15 mouse cellular contexts compared by ENCODE assay signal in genomic region chr2:180236500-180236899, GRCm38 (mm10). TPM values are rescaled to one million over a fixed set of nuclear protein-coding genes. Genes with fewer than 3 reads are reported as not detected.
A peak's percentile ranks its signal among the peaks of the same experiment; 100 is the strongest.
DNase-seq lines count a peak whose midpoint lies in the region; ATAC-seq lines count a peak whose summit lies in the region.
"Had no signal": no experiment of that assay in that cellular context is flagged by ENCODE, and none has a peak within 500 bp of the region (broad histone marks: within the 10 kb centered on the region; RNA-seq: fewer than 3 reads in every experiment).

No protein-coding gene starts in this region.

- no peak overlapping the region for H3K4me2 ChIP-seq in lung, embryonic 16.5 days (ENCODE audit: low read depth, low read length)
- H3K4me2 ChIP-seq in limb, embryonic 13.5 days (replicated peaks): no peak overlapping the region
- no peak overlapping the region for H3K4me2 ChIP-seq in stomach, embryonic 15.5 days
- H3K4me2 ChIP-seq in midbrain, embryonic 13.5 days (replicated peaks): no peak overlapping the region

- H3K9me3 ChIP-seq in lung, embryonic 16.5 days (ENCODE audit: control insufficient read depth, low read length): peaks cover 2% of the 10 kb centered on the region; the same call in 1 of the 2 replicates
- H3K9me3 ChIP-seq in embryonic facial prominence, embryonic 10.5 days: no peaks in the 10 kb centered on the region
- no peaks in the 10 kb centered on the region for H3K9me3 ChIP-seq in limb, embryonic 13.5 days
- no peaks in the 10 kb centered on the region for H3K9me3 ChIP-seq in stomach, embryonic 15.5 days
- no peaks in the 10 kb centered on the region for H3K9me3 ChIP-seq in midbrain, embryonic 13.5 days

- H3K36me3 ChIP-seq in lung, embryonic 16.5 days (ENCODE audit: control insufficient read depth, insufficient read depth, low read length): no peaks in the 10 kb centered on the region
- no peaks in the 10 kb centered on the region for H3K36me3 ChIP-seq in embryonic facial prominence, embryonic 10.5 days (replicated peaks)
- H3K36me3 ChIP-seq in limb, embryonic 13.5 days: no peaks in the 10 kb centered on the region
- no peaks in the 10 kb centered on the region for H3K36me3 ChIP-seq in stomach, embryonic 15.5 days
- no peaks in the 10 kb centered on the region for H3K36me3 ChIP-seq in midbrain, embryonic 13.5 days

- no peaks in the 10 kb centered on the region for H3K27me3 ChIP-seq in lung, embryonic 16.5 days (ENCODE audit: control insufficient read depth, insufficient read depth, low read depth, low read length)
- H3K27me3 ChIP-seq in embryonic facial prominence, embryonic 10.5 days (replicated peaks; ENCODE audit: low read depth, poor library complexity, severe bottlenecking): no peaks in the 10 kb centered on the region
- H3K27me3 ChIP-seq in limb, embryonic 13.5 days: no peaks in the 10 kb centered on the region
- H3K27me3 ChIP-seq in stomach, embryonic 15.5 days (replicated peaks): no peaks in the 10 kb centered on the region
- no peaks in the 10 kb centered on the region for H3K27me3 ChIP-seq in midbrain, embryonic 13.5 days

- no peak for DNase-seq in lung, postnatal 25 days (ENCODE audit: low spot score)
- no peak for DNase-seq in embryonic facial prominence, embryonic 10.5 days (ENCODE audit: low spot score)
- DNase-seq in thymus, postnatal 25 days: no peak
- no peak for DNase-seq in adipocyte (ENCODE audit: low spot score)
- DNase-seq: adrenal gland, postnatal 36 days; cerebellum, adult 8-10 months; gastrocnemius, postnatal 36 days; heart, postnatal 4 days; left cerebral cortex, postnatal 4 days; thymus, postnatal 36 days had no signal

- no peak overlapping the region for H3K4me3 ChIP-seq in lung, embryonic 16.5 days (ENCODE audit: low read length)
- H3K4me3 ChIP-seq in embryonic facial prominence, embryonic 10.5 days: no peak overlapping the region
- H3K4me3 ChIP-seq in limb, embryonic 13.5 days: no peak overlapping the region
- no peak overlapping the region for H3K4me3 ChIP-seq in stomach, embryonic 15.5 days (replicated peaks)
- no peak overlapping the region for H3K4me3 ChIP-seq in midbrain, embryonic 13.5 days (replicated peaks)

- no peak overlapping the region for H3K9ac ChIP-seq in lung, embryonic 16.5 days (ENCODE audit: low read length)
- no peak overlapping the region for H3K9ac ChIP-seq in limb, embryonic 13.5 days
- H3K9ac ChIP-seq in stomach, embryonic 15.5 days: no peak overlapping the region
- H3K9ac ChIP-seq in midbrain, embryonic 13.5 days (replicated peaks): no peak overlapping the region

- H3K27ac ChIP-seq in lung, embryonic 16.5 days (ENCODE audit: low read length): peak overlapping the region; percentile 98
- peak overlapping the region; percentile 59 for H3K27ac ChIP-seq in embryonic facial prominence, embryonic 10.5 days (replicated peaks)
- peak overlapping the region; percentile 77; the same call in 1 of the 2 replicates for H3K27ac ChIP-seq in limb, embryonic 13.5 days
- peak overlapping the region; percentile 89 for H3K27ac ChIP-seq in stomach, embryonic 15.5 days
- H3K27ac ChIP-seq in midbrain, embryonic 13.5 days: no peak overlapping the region

- peaks cover 40% of the 10 kb centered on the region for H3K4me1 ChIP-seq in lung, embryonic 16.5 days (replicated peaks; ENCODE audit: control insufficient read depth, insufficient read depth, low read length)
- peaks cover 33% of the 10 kb centered on the region for H3K4me1 ChIP-seq in embryonic facial prominence, embryonic 10.5 days
- peaks cover 26% of the 10 kb centered on the region for H3K4me1 ChIP-seq in limb, embryonic 13.5 days
- peaks cover 25% of the 10 kb centered on the region for H3K4me1 ChIP-seq in stomach, embryonic 15.5 days
- no peaks in the 10 kb centered on the region for H3K4me1 ChIP-seq in midbrain, embryonic 13.5 days (replicated peaks)

- ATAC-seq in lung, embryonic 16.5 days (ENCODE audit: low read depth): no peak
- ATAC-seq in limb, embryonic 13.5 days (ENCODE audit: low FRiP score, low read depth): peak; percentile 50; the same call in 1 of the 2 replicates
- ATAC-seq in stomach, embryonic 15.5 days (ENCODE audit: insufficient read depth, low FRiP score, low read depth): no peak
- ATAC-seq in midbrain, embryonic 13.5 days: no peak

- WGBS in lung, embryonic 16.5 days: 52% methylated on average over 3 of the region's 3 CpGs
- 51% methylated on average over 3 of the region's 3 CpGs for WGBS in embryonic facial prominence, embryonic 10.5 days
- 41% methylated on average over 3 of the region's 3 CpGs for WGBS in limb, embryonic 13.5 days
- WGBS in stomach, embryonic 15.5 days: 47% methylated on average over 2 of the region's 3 CpGs
- WGBS in midbrain, embryonic 13.5 days: 59% methylated on average over 2 of the region's 3 CpGs

RNA-seq across cellular contexts. Expression of gene Lama5, which starts 10.8 kb away (rescaled TPM):
- polyA plus RNA-seq in lung, embryonic 16.5 days (2015; fragmentation: Nextera tagmentation; extraction: Ambion mirVana): 102 and 112 TPM in 2 replicates
- 19.6 and 25.3 TPM in 2 replicates for polyA plus RNA-seq in embryonic facial prominence, embryonic 10.5 days (2016; fragmentation: Nextera tagmentation; extraction: Ambion mirVana)
- polyA plus RNA-seq in limb, embryonic 13.5 days (2015; fragmentation: Nextera tagmentation; extraction: Ambion mirVana): 15.6 and 15.8 TPM in 2 replicates
- polyA plus RNA-seq in stomach, embryonic 15.5 days (2015; fragmentation: Nextera tagmentation; extraction: Ambion mirVana): 45.6 and 47.5 TPM in 2 replicates
- 1.4 and 1.7 TPM in 2 replicates for polyA plus RNA-seq in midbrain, embryonic 13.5 days (2015; fragmentation: Nextera tagmentation; extraction: Ambion mirVana)

RNA-seq across cellular contexts. Expression of gene Rps21, which starts 20.7 kb away (rescaled TPM):
- polyA plus RNA-seq in lung, embryonic 16.5 days (2015; fragmentation: Nextera tagmentation; extraction: Ambion mirVana): 455 and 526 TPM in 2 replicates
- polyA plus RNA-seq in embryonic facial prominence, embryonic 10.5 days (2016; fragmentation: Nextera tagmentation; extraction: Ambion mirVana): 569 and 585 TPM in 2 replicates
- 572 and 605 TPM in 2 replicates for polyA plus RNA-seq in limb, embryonic 13.5 days (2015; fragmentation: Nextera tagmentation; extraction: Ambion mirVana)
- 516 and 531 TPM in 2 replicates for polyA plus RNA-seq in stomach, embryonic 15.5 days (2015; fragmentation: Nextera tagmentation; extraction: Ambion mirVana)
- polyA plus RNA-seq in midbrain, embryonic 13.5 days (2015; fragmentation: Nextera tagmentation; extraction: Ambion mirVana): 418 and 448 TPM in 2 replicates

RNA-seq across cellular contexts. Expression of gene Cables2, which starts 36.8 kb away (rescaled TPM):
- 6.3 and 8.4 TPM in 2 replicates for polyA plus RNA-seq in lung, embryonic 16.5 days (2015; fragmentation: Nextera tagmentation; extraction: Ambion mirVana)
- polyA plus RNA-seq in embryonic facial prominence, embryonic 10.5 days (2016; fragmentation: Nextera tagmentation; extraction: Ambion mirVana): 12.7 and 13.2 TPM in 2 replicates
- polyA plus RNA-seq in limb, embryonic 13.5 days (2015; fragmentation: Nextera tagmentation; extraction: Ambion mirVana): 14.7 and 16.6 TPM in 2 replicates
- 14.5 and 15.2 TPM in 2 replicates for polyA plus RNA-seq in stomach, embryonic 15.5 days (2015; fragmentation: Nextera tagmentation; extraction: Ambion mirVana)
- polyA plus RNA-seq in midbrain, embryonic 13.5 days (2015; fragmentation: Nextera tagmentation; extraction: Ambion mirVana): 18.2 and 21.6 TPM in 2 replicates

RNA-seq across cellular contexts. Expression of gene Rbbp8nl, which starts 53.2 kb away (rescaled TPM):
- polyA plus RNA-seq in lung, embryonic 16.5 days (2015; fragmentation: Nextera tagmentation; extraction: Ambion mirVana): 2.7 and 2.8 TPM in 2 replicates
- 0.92 and 1.7 TPM in 2 replicates for polyA plus RNA-seq in embryonic facial prominence, embryonic 10.5 days (2016; fragmentation: Nextera tagmentation; extraction: Ambion mirVana)
- polyA plus RNA-seq in limb, embryonic 13.5 days (2015; fragmentation: Nextera tagmentation; extraction: Ambion mirVana): 1.00 and 1.2 TPM in 2 replicates
- 3.1 and 3.4 TPM in 2 replicates for polyA plus RNA-seq in stomach, embryonic 15.5 days (2015; fragmentation: Nextera tagmentation; extraction: Ambion mirVana)
- not detected in 2 replicates for polyA plus RNA-seq in midbrain, embryonic 13.5 days (2015; fragmentation: Nextera tagmentation; extraction: Ambion mirVana)
- polyA plus RNA-seq: midbrain, postnatal 0 days had no signal
